Mouse (Mus musculus) kidney, adult 2 months (tissue): Measurements from ENCODE around the gene Vgll4.

ENCODE experiments used
- CTCF ChIP-seq: fragments of 200-500 bp; conservative IDR thresholded peaks from 2 replicates; pipeline ENCODE4 v1.5.1; 2011; ENCODE audit warnings: low read depth, mild to moderate bottlenecking, control low read depth, low read length, moderate library complexity, mixed read lengths; ENCODE audit not compliant: insufficient read depth, insufficient read length
- POLR2A ChIP-seq: fragments of 200-500 bp; IDR thresholded peaks from one replicate; pipeline ENCODE4 v1.6.1; 2011; ENCODE audit warnings: low read depth, low read length, control low read depth

DNA sequence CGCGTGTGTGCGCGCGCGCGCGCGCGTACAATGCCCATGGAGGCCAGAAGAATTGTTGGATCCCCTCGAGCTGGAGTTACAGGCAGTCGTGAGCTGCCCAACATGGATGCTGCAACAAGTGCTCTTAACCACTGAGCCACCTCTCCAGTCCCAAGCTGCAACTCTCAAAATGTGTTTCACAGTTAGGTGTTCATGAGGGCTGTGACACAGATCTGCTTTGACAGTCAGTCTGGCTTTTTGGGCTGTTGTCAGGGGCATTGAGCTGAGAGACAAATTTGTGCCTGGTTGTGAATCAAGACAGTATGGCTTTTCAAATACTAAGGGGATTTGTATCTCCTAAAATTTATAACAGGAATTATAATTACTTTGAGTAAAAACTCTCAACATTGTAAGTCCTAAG is 78.5 kb downstream of the Vgll4 start:
- TF ChIP-seq CTCF (no peak), POLR2A (no peak)
